Mouse (Mus musculus) monocyte, adult 5-6 weeks (primary cell): ENCODE results near the gene Tbx19. TPM values are rescaled to one million over a fixed set of nuclear protein-coding genes. Genes with fewer than 3 reads are reported as not detected.

Source experiments
- total RNA-seq: library from RNA; stranded (forward); fragments of 200-1000, 200-491, 200-594 nt; gene quantifications from 3 replicates; pipeline ENCODE4 v1.2.3, GENCODE M21; 2017

Gene Tbx19
- total RNA-seq, 1 experiment from 2014 or later = not detected

Other genes starting within 250 kb of the Tbx19 start
- gene Xcl1, start 225.2 kb downstream of the Tbx19 start, total RNA-seq = 80.5 to 188 TPM (median 81.5 TPM) in 3 replicates
- gene Sft2d2, start 33.7 kb upstream of the Tbx19 start, total RNA-seq = 38.3 to 52.1 TPM (median 42.3 TPM) in 3 replicates
- 31.3 to 74.5 TPM (median 51.3 TPM) in 3 replicates for gene Tiprl, start 76.2 kb upstream of the Tbx19 start, total RNA-seq
- gene Gpr161, start 135.0 kb upstream of the Tbx19 start, total RNA-seq = not detected in 3 replicates